In the genomic region with DNA sequence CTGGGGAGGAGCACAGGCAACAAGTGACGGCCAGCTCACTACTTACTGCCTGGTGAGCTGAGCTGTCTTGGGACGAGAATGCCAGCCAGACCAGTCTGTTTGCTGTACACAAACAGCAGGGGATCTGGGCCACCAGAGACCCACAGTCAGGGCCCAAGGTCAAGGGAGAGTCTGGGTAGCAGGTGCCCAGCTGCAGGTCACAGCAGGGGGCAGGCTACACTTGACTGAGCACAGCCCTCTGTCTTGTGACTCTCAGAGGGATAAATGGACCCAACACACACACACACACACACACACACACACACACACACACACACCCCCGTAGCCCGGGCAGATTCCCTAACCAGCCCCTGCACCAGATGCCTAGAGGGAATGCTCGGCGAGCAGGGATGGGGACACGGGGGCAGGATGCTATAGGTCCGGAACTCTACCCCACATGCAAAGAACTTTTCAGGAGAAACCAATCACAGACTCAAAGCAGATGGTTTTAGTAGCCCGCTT, we compare ENCODE assay signal across 11 mouse cellular contexts. TPM values are rescaled to one million over a fixed set of nuclear protein-coding genes. Genes with fewer than 3 reads are reported as not detected.
DNase-seq lines count a peak whose midpoint lies in the region; ATAC-seq lines count a peak whose summit lies in the region.
"Had no signal": no experiment of that assay in that cellular context is flagged by ENCODE, and none has a peak within 500 bp of the region (broad histone marks: within the 10 kb centered on the region; RNA-seq: fewer than 3 reads in every experiment).

No protein-coding gene starts in this region.

- WGBS in intestine, embryonic 14.5 days: 9% methylated on average over 9 of the region's 9 CpGs
- WGBS in intestine, embryonic 15.5 days: 16% methylated on average over 9 of the region's 9 CpGs
- WGBS in neural tube, embryonic 11.5 days: 7% methylated on average over 8 of the region's 9 CpGs

- peaks cover 22% of the 10 kb centered on the region for H3K4me1 ChIP-seq in intestine, embryonic 14.5 days (replicated peaks; ENCODE audit: control insufficient read depth, insufficient read depth, low read length)
- peaks cover 24% of the 10 kb centered on the region for H3K4me1 ChIP-seq in intestine, embryonic 15.5 days (replicated peaks)
- H3K4me1 ChIP-seq in neural tube, embryonic 11.5 days (ENCODE audit: control insufficient read depth, insufficient read depth, low read length): peaks cover 12% of the 10 kb centered on the region

- no peaks in the 10 kb centered on the region for H3K9me3 ChIP-seq in intestine, embryonic 14.5 days (ENCODE audit: control insufficient read depth, low read length)
- no peaks in the 10 kb centered on the region for H3K9me3 ChIP-seq in intestine, embryonic 15.5 days
- H3K9me3 ChIP-seq in neural tube, embryonic 11.5 days (ENCODE audit: control insufficient read depth, low read length): no peaks in the 10 kb centered on the region
- H3K9me3 ChIP-seq: midbrain, embryonic 12.5 days had no signal

- no peaks in the 10 kb centered on the region for H3K27me3 ChIP-seq in intestine, embryonic 14.5 days (replicated peaks; ENCODE audit: control insufficient read depth, insufficient read depth, low read length)
- H3K27me3 ChIP-seq in intestine, embryonic 15.5 days (replicated peaks): no peaks in the 10 kb centered on the region
- no peaks in the 10 kb centered on the region for H3K27me3 ChIP-seq in neural tube, embryonic 11.5 days (ENCODE audit: control insufficient read depth, insufficient read depth, low read length)

- peaks cover 15% of the 10 kb centered on the region for H3K36me3 ChIP-seq in intestine, embryonic 14.5 days (ENCODE audit: control insufficient read depth, insufficient read depth, low read length)
- H3K36me3 ChIP-seq in intestine, embryonic 15.5 days: peaks cover 5% of the 10 kb centered on the region; the same call in 1 of the 2 replicates
- H3K36me3 ChIP-seq in neural tube, embryonic 11.5 days (ENCODE audit: control insufficient read depth, insufficient read depth, low read length): no peaks in the 10 kb centered on the region
- H3K36me3 ChIP-seq: midbrain, embryonic 12.5 days had no signal

- DNase-seq in intestine, embryonic 14.5 days (ENCODE audit: low spot score): no peak
- peak; percentile 57 for DNase-seq in cerebellum, adult 9-10 months
- peak; percentile 87 to 92 for DNase-seq in kidney, adult 8-10 months
- DNase-seq in neural tube, embryonic 11.5 days (ENCODE audit: low spot score): peak; percentile 37
- no peak for DNase-seq in lung, adult 18-20 months
- DNase-seq in ovary, adult 18-20 months (ENCODE audit: low spot score): no peak
- no peak for DNase-seq in adrenal gland, adult (ENCODE audit: inconsistent age in 2 of 2, low spot score in 1 of 2)
- DNase-seq: gastrocnemius, postnatal 10 days; right cerebral cortex, postnatal 14 days had no signal

- H3K27ac ChIP-seq in intestine, embryonic 14.5 days (ENCODE audit: low read depth): no peak overlapping the region
- H3K27ac ChIP-seq in intestine, embryonic 15.5 days: no peak overlapping the region
- no peak overlapping the region for H3K27ac ChIP-seq in neural tube, embryonic 11.5 days (ENCODE audit: low read depth, low read length)
- H3K27ac ChIP-seq: midbrain, embryonic 12.5 days had no signal

- H3K4me2 ChIP-seq in intestine, embryonic 14.5 days (ENCODE audit: low read length): no peak overlapping the region
- H3K4me2 ChIP-seq in intestine, embryonic 15.5 days (replicated peaks): no peak overlapping the region
- no peak overlapping the region for H3K4me2 ChIP-seq in neural tube, embryonic 11.5 days (ENCODE audit: low read depth)
- H3K4me2 ChIP-seq: midbrain, embryonic 12.5 days had no signal

- no peak overlapping the region for H3K9ac ChIP-seq in intestine, embryonic 14.5 days (ENCODE audit: low read length)
- no peak overlapping the region for H3K9ac ChIP-seq in intestine, embryonic 15.5 days
- no peak overlapping the region for H3K9ac ChIP-seq in neural tube, embryonic 11.5 days (ENCODE audit: low read length)
- H3K9ac ChIP-seq: midbrain, embryonic 12.5 days had no signal

- no peak overlapping the region for H3K4me3 ChIP-seq in intestine, embryonic 14.5 days (ENCODE audit: low read depth, low read length)
- H3K4me3 ChIP-seq in intestine, embryonic 15.5 days (replicated peaks): no peak overlapping the region
- no peak overlapping the region for H3K4me3 ChIP-seq in neural tube, embryonic 11.5 days (ENCODE audit: low read depth, low read length)
- H3K4me3 ChIP-seq: midbrain, embryonic 12.5 days had no signal

- peak; percentile 28; the same call in 1 of the 2 replicates for ATAC-seq in intestine, embryonic 14.5 days (replicated peaks; ENCODE audit: low FRiP score, low TSS enrichment, low read depth)
- ATAC-seq in intestine, embryonic 15.5 days: no peak
- no peak for ATAC-seq in neural tube, embryonic 11.5 days (ENCODE audit: insufficient read depth, low FRiP score, low TSS enrichment)

RNA-seq across cellular contexts. Expression of a gene that starts 14.5 kb away (rescaled TPM):
- 0.89 and 1.3 TPM in 2 replicates for polyA plus RNA-seq in intestine, embryonic 14.5 days (2014; fragmentation: Nextera tagmentation; extraction: Ambion mirVana)
- 1.2 and 2.2 TPM in 2 replicates for polyA plus RNA-seq in intestine, embryonic 15.5 days (2015; fragmentation: Nextera tagmentation; extraction: Ambion mirVana)
- 0.62 and 1.0 TPM in 2 replicates for polyA plus RNA-seq in neural tube, embryonic 11.5 days (2014; fragmentation: Nextera tagmentation; extraction: Ambion mirVana)

RNA-seq across cellular contexts. Expression of a gene that starts 24.4 kb away (rescaled TPM):
- polyA plus RNA-seq in intestine, embryonic 14.5 days (2014; fragmentation: Nextera tagmentation; extraction: Ambion mirVana): 21.8 and 23.6 TPM in 2 replicates
- polyA plus RNA-seq in intestine, embryonic 15.5 days (2015; fragmentation: Nextera tagmentation; extraction: Ambion mirVana): 15.5 and 16.0 TPM in 2 replicates
- 24.4 and 26.0 TPM in 2 replicates for polyA plus RNA-seq in neural tube, embryonic 11.5 days (2014; fragmentation: Nextera tagmentation; extraction: Ambion mirVana)

RNA-seq across cellular contexts. Expression of a gene that starts 58.8 kb away (rescaled TPM):
- 0.20 and 0.36 TPM in 2 replicates for polyA plus RNA-seq in intestine, embryonic 14.5 days (2014; fragmentation: Nextera tagmentation; extraction: Ambion mirVana)
- 0.27 and 0.43 TPM in 2 replicates for polyA plus RNA-seq in intestine, embryonic 15.5 days (2015; fragmentation: Nextera tagmentation; extraction: Ambion mirVana)
- 0.20 TPM in 1 of 2 replicates, not detected in the other for polyA plus RNA-seq in neural tube, embryonic 11.5 days (2014; fragmentation: Nextera tagmentation; extraction: Ambion mirVana)

Comparison
In these comparisons a context has a peak if more than half of its experiments do, and no peak if none do; other contexts are left out.
1. DNase-seq: peak in cerebellum, adult 9-10 months (single experiment), kidney, adult 8-10 months (2 of 2) and neural tube, embryonic 11.5 days (single experiment); none in intestine, embryonic 14.5 days (single experiment), lung, adult 18-20 months (0 of 2), ovary, adult 18-20 months (single experiment) and adrenal gland, adult (0 of 2).